Mouse (Mus musculus) c-Kit-positive CD71-positive TER-119-positive erythroid progenitor cells, embryonic 14.5 days (primary cell): ENCODE data around the gene Crocc2.
A peak's percentile ranks its signal among the peaks of the same experiment; 100 is the strongest.

Experiments used
- DNase-seq: peaks from one replicate; pipeline ENCODE4 v3.0.0-alpha.2; 2013; ENCODE audit warnings: low spot score

Crocc2 gene

DNA sequence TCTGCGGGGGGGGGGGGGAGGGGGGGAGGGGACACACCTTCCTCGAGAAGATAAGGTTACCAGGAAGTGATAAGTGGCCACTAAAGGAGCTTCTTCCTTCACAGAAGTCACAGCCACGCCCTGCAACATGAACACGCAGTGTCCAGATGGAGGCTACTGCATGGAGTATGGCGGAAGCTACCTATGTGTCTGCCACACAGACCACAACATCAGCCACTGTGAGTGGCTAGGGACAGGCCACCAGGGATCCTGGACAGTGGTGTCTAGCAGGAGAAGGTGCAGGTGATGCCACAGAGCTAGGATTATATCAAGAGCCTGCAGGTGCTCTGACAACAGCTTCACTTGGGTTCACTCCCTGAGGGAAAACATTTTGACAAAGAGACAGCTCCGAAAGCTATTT is 103.2 kb downstream of the Crocc2 start:
- no peak for DNase-seq

- DNase-seq, result peak; percentile 30
Observed at GRCm38 (mm10) chr1:93272409-93272821, 103.9 kb downstream of the Crocc2 start.

GRCm38 (mm10) chr1:93275561-93275960 is 107.0 kb downstream of the Crocc2 start:
- no peak for DNase-seq

DNA sequence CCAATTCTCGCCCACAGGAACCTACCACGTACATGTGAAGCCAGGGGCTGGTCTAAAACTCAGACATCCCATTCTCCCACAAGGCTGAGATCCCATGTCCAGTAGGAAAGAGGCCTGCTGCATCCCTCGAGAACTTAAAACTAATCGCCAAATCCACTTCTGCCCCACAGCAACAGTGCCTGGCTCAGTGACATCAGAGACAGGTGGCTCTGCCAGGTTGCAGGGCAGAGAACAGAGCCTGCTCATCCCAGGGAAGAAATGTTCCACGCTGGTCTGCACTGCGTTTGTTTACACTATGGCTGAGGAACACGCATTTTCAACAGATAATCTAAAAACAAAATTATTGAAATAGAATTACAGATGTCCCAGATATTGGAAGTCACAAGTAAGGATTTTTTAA is 108.5 kb downstream of the Crocc2 start:
- DNase-seq, result no peak
